Mouse (Mus musculus) small intestine, adult 2 months (tissue): ENCODE measurements around the gene Prss22. TPM values are rescaled to one million over a fixed set of nuclear protein-coding genes. Genes with fewer than 3 reads are reported as not detected.
"Not testable (repeated sequence)": the region's sequence is repeated elsewhere in the genome, so short reads cannot be mapped to it uniquely, and the experiment has no call there.

Experiments
- H3K27ac ChIP-seq: fragments of 200-500 bp; 2 replicates; pipeline ENCODE4 v1.5.1; 2012; ENCODE audit warnings: low read depth, low read length, control low read depth, inconsistent platforms; ENCODE audit not compliant: insufficient read depth
- H3K27me3 ChIP-seq: fragments of 200-500 bp; 2 replicates; pipeline ENCODE4 v1.6.1; 2012; ENCODE audit warnings: mild to moderate bottlenecking, moderate library complexity, low read length, inconsistent platforms; ENCODE audit not compliant: control insufficient read depth, insufficient read depth
- H3K36me3 ChIP-seq: fragments of 200-500 bp; 2 replicates; pipeline ENCODE4 v1.6.1; 2012; ENCODE audit warnings: mild to moderate bottlenecking, low read length, control low read depth, inconsistent platforms; ENCODE audit not compliant: control insufficient read depth, insufficient read depth
- H3K4me1 ChIP-seq: fragments of 200-500 bp; 2 replicates; pipeline ENCODE4 v1.6.1; 2012; ENCODE audit warnings: low read length, inconsistent platforms, mixed read lengths; ENCODE audit not compliant: control insufficient read depth, insufficient read depth, insufficient read length
- H3K4me3 ChIP-seq: fragments of 200-500 bp; 2 replicates; pipeline ENCODE4 v1.5.1; 2012; ENCODE audit warnings: low read depth, mild to moderate bottlenecking, control low read depth, inconsistent platforms, low read length, moderate library complexity
- CTCF ChIP-seq: fragments of 200-500 bp; IDR thresholded peaks from 2 replicates; pipeline ENCODE4 v1.5.1; 2012; ENCODE audit warnings: low read depth, mild to moderate bottlenecking, control low read depth, inconsistent platforms, low read length, moderate library complexity, mixed read lengths; ENCODE audit not compliant: insufficient replicate concordance, insufficient read length; ENCODE audit errors: extremely low read depth
- POLR2A ChIP-seq: fragments of 200-500 bp; IDR thresholded peaks from 2 replicates; pipeline ENCODE4 v1.6.1; 2012; ENCODE audit warnings: low read depth, mild to moderate bottlenecking, control low read depth, inconsistent platforms, low read length, moderate library complexity
- WGBS: fragments of 180-500 bp; shearing (Covaris S2); methylation state at CpG from one replicate; pipeline ENCODE4 v1.1.7; 2018; 5-methylcytosine and 5-hydroxymethylcytosine counted together
- polyA plus RNA-seq: library from polyadenylated mRNA; depleted of rRNA; stranded (reverse); fragments of >200 nt; gene quantifications from 2 replicates; pipeline ENCODE4 v1.2.3, GENCODE M21; 2012; rRNA removed

The Prss22 gene
- polyA plus RNA-seq, 1 experiment, result 0.25 TPM

- no peaks in the 10 kb centered on the region for H3K4me1 ChIP-seq
- H3K4me3 ChIP-seq, result no peak overlapping the region
- no peak for TF ChIP-seq POLR2A
- TF ChIP-seq CTCF, result no peak
- no peaks in the 10 kb centered on the region for H3K27me3 ChIP-seq
- H3K27ac ChIP-seq, result no peak overlapping the region
- no peaks in the 10 kb centered on the region for H3K36me3 ChIP-seq
- WGBS, result 90% methylated on average over 2 of the region's 2 CpGs
Measured at GRCm38 (mm10) chr17:23949068-23949467, 48.8 kb downstream of the Prss22 start.

GRCm38 (mm10) chr17:23947486-23947885 lies 50.4 kb downstream of the Prss22 start:
- not testable (repeated sequence) for H3K4me3 ChIP-seq, H3K27ac ChIP-seq, H3K4me1 ChIP-seq, H3K27me3 ChIP-seq, H3K36me3 ChIP-seq
- 81% methylated on average over 4 of the region's 4 CpGs for WGBS

Other genes starting within 250 kb of the Prss22 start
- gene Flywch1, start 226.5 kb downstream of the Prss22 start, polyA plus RNA-seq, result 16.5 and 34.1 TPM in 2 replicates
- 6.3 and 6.6 TPM in 2 replicates for gene Flywch2, start 212.0 kb downstream of the Prss22 start, polyA plus RNA-seq
- 197 and 439 TPM in 2 replicates for gene Srrm2, start 207.6 kb downstream of the Prss22 start, polyA plus RNA-seq
- 352 and 591 TPM in 2 replicates for gene Elob, start 169.0 kb downstream of the Prss22 start, polyA plus RNA-seq
- 0.27 and 0.77 TPM in 2 replicates for gene Prss33, start 162.0 kb downstream of the Prss22 start, polyA plus RNA-seq
- 166 and 292 TPM in 2 replicates for gene Prss32, start 154.2 kb downstream of the Prss22 start, polyA plus RNA-seq
- 0.56 and 3.4 TPM in 2 replicates for gene Prss41, start 153.9 kb downstream of the Prss22 start, polyA plus RNA-seq
- gene Prss21, start 130.0 kb downstream of the Prss22 start, polyA plus RNA-seq, result not detected in 2 replicates
- gene Dcpp1, start 117.2 kb downstream of the Prss22 start, polyA plus RNA-seq, result not detected in 2 replicates
- gene Dcpp2, start 117.2 kb downstream of the Prss22 start, polyA plus RNA-seq, result not detected in 2 replicates
- not detected in 2 replicates for gene Dcpp3, start 80.6 kb downstream of the Prss22 start, polyA plus RNA-seq
- gene Sbp, start 56.4 kb downstream of the Prss22 start, polyA plus RNA-seq, result not detected in 2 replicates
- gene Sbpl, start 42.8 kb downstream of the Prss22 start, polyA plus RNA-seq, result not detected in 2 replicates
- gene Prss30, start 17.5 kb downstream of the Prss22 start, polyA plus RNA-seq, result 22.9 and 150 TPM in 2 replicates
- gene Prss27, start 40.0 kb upstream of the Prss22 start, polyA plus RNA-seq, result 3.9 and 4.0 TPM in 2 replicates
- gene Kctd5, start 75.4 kb upstream of the Prss22 start, polyA plus RNA-seq, result 51.8 and 74.6 TPM in 2 replicates
- gene Pdpk1, start 152.8 kb upstream of the Prss22 start, polyA plus RNA-seq, result 10.8 and 12.7 TPM in 2 replicates
- gene Amdhd2, start 165.7 kb upstream of the Prss22 start, polyA plus RNA-seq, result 61.6 and 187 TPM in 2 replicates
- gene Atp6v0c, start 171.6 kb upstream of the Prss22 start, polyA plus RNA-seq, result 549 and 948 TPM in 2 replicates
- gene Tbc1d24, start 207.5 kb upstream of the Prss22 start, polyA plus RNA-seq, result 11.4 and 62.9 TPM in 2 replicates
- gene Ntn3, start 211.4 kb upstream of the Prss22 start, polyA plus RNA-seq, result 1.3 and 1.6 TPM in 2 replicates
- gene Tedc2, start 222.8 kb upstream of the Prss22 start, polyA plus RNA-seq, result 4.2 and 4.6 TPM in 2 replicates